Mouse (Mus musculus) limb, embryonic 14.5 days (tissue): ENCODE data around the gene Ahdc1. TPM values are rescaled to one million over a fixed set of nuclear protein-coding genes. Genes with fewer than 3 reads are reported as not detected.

Source experiments
- ATAC-seq: fragments of 200-750 bp; cut with Nextera tagmentation; 2 replicates; pipeline ENCODE4 v1.8.0; 2017; ENCODE audit warnings: low read depth, moderate number of reproducible peaks, moderate TSS enrichment; ENCODE audit not compliant: low FRiP score
- DNase-seq: peaks from one replicate; pipeline ENCODE4 v3.0.0-alpha.2; 2015; ENCODE audit warnings: low spot score
- H3K27ac ChIP-seq: fragments of 300-500 bp; sonication (generic); replicated peaks from 2 replicates; pipeline ENCODE4 v1.5.1; 2014; ENCODE audit warnings: low read depth, mild to moderate bottlenecking, low read length, moderate library complexity, mixed read lengths
- H3K27me3 ChIP-seq: fragments of 300-500 bp; sonication (generic); 2 replicates; pipeline ENCODE4 v1.6.1; 2014; ENCODE audit warnings: low read length, mixed read lengths; ENCODE audit not compliant: control insufficient read depth, insufficient read depth
- H3K36me3 ChIP-seq: fragments of 300-500 bp; sonication (generic); 2 replicates; pipeline ENCODE4 v1.6.1; 2014; ENCODE audit warnings: mild to moderate bottlenecking, low read length, moderate library complexity, mixed read lengths; ENCODE audit not compliant: control insufficient read depth, insufficient read depth
- H3K4me1 ChIP-seq: fragments of 300-500 bp; sonication (generic); 2 replicates; pipeline ENCODE4 v1.6.1; 2014; ENCODE audit warnings: antibody characterized with exemption, low read length, mixed read lengths; ENCODE audit not compliant: control insufficient read depth, insufficient read depth
- H3K4me2 ChIP-seq: fragments of 300-500 bp; sonication (generic); replicated peaks from 2 replicates; pipeline ENCODE4 v1.6.1; 2014; ENCODE audit warnings: low read depth, mild to moderate bottlenecking, low read length, moderate library complexity; ENCODE audit not compliant: severe bottlenecking
- H3K4me3 ChIP-seq: fragments of 300-500 bp; sonication (generic); replicated peaks from 2 replicates; pipeline ENCODE4 v1.5.1; 2014; ENCODE audit warnings: low read length
- H3K9ac ChIP-seq: fragments of 300-500 bp; sonication (generic); 2 replicates; pipeline ENCODE4 v1.6.1; 2014; ENCODE audit warnings: mild to moderate bottlenecking, low read depth, low read length, moderate library complexity; ENCODE audit not compliant: severe bottlenecking
- H3K9me3 ChIP-seq: fragments of 300-500 bp; sonication (generic); 2 replicates; pipeline ENCODE4 v1.6.1; 2016; ENCODE audit warnings: low read length; ENCODE audit not compliant: control insufficient read depth
- POLR2A ChIP-seq: fragments of 200-500 bp; IDR thresholded peaks from 2 replicates; pipeline ENCODE4 v1.8.0; 2012; ENCODE audit warnings: inconsistent platforms, mild to moderate bottlenecking, moderate library complexity, borderline replicate concordance; ENCODE audit not compliant: insufficient read depth, insufficient read length; ENCODE audit errors: extremely low read depth
- WGBS: fragments of 180-500 bp; shearing (Covaris S2); extraction: QIAGEN DNeasy Blood & Tissue Kit; methylation state at CpG from one replicate; pipeline ENCODE4 v1.1.7; 2014; 5-methylcytosine and 5-hydroxymethylcytosine counted together
- polyA plus RNA-seq, 2 experiments: library from polyadenylated mRNA; depleted of rRNA in 1 of 2; stranded (reverse) in 1 of 2; unstranded in 1 of 2; fragments of >200 nt; fragmentation: Nextera tagmentation in 1 of 2; extraction: Ambion mirVana in 1 of 2; gene quantifications; 2 replicates each; pipeline versions ENCODE4 v1.2.1 to v1.2.3; 2012 to 2014

Ahdc1 gene
- polyA plus RNA-seq, 2 experiments, result 12.9 to 29.6 TPM

- peaks cover 51% of the 10 kb centered on the region for H3K4me1 ChIP-seq
- H3K4me3 ChIP-seq, result peak overlapping the region; percentile 35
- no peaks in the 10 kb centered on the region for H3K9me3 ChIP-seq
- no peak for DNase-seq
- H3K36me3 ChIP-seq, result peaks cover 2% of the 10 kb centered on the region; the same call in 1 of the 2 replicates
- no peaks in the 10 kb centered on the region for H3K27me3 ChIP-seq
- peak overlapping the region; percentile 96 for H3K4me2 ChIP-seq
- H3K27ac ChIP-seq, result peak overlapping the region; percentile 6
- WGBS, result 2% methylated on average over 49 of the region's 53 CpGs
- no peak for TF ChIP-seq POLR2A
- H3K9ac ChIP-seq, result peak overlapping the region; percentile 56
- ATAC-seq, result peak; percentile 21; the same call in 1 of the 2 replicates
Observed at GRCm38 (mm10) chr4:133085011-133085782, 74.1 kb downstream of the Ahdc1 start.

GRCm38 (mm10) chr4:133085783-133086342, 74.8 kb downstream of the Ahdc1 start:
- ATAC-seq (peak; percentile 17; the same call in 1 of the 2 replicates), DNase-seq (peak; percentile 62)
- Histone ChIP-seq H3K27me3 (no peaks in the 10 kb centered on the region), H3K36me3 (no peaks in the 10 kb centered on the region), H3K9me3 (no peaks in the 10 kb centered on the region), H3K9ac (peak overlapping the region; percentile 56), H3K4me1 (peaks cover 58% of the 10 kb centered on the region), H3K4me2 (peak overlapping the region; percentile 96), H3K27ac (peak overlapping the region; percentile 22; the same call in 1 of the 2 replicates), H3K4me3 (peak overlapping the region; percentile 35)
- TF ChIP-seq POLR2A, result no peak
- WGBS, result 14% methylated on average over 12 of the region's 12 CpGs

GRCm38 (mm10) chr4:133087177-133087714, 76.2 kb downstream of the Ahdc1 start:
- H3K4me1 ChIP-seq, result peaks cover 70% of the 10 kb centered on the region
- no peak overlapping the region; the same call in 1 of the 2 replicates for H3K4me2 ChIP-seq
- H3K4me3 ChIP-seq, result no peak overlapping the region
- no peak overlapping the region; the same call in 1 of the 2 replicates for H3K27ac ChIP-seq
- no peaks in the 10 kb centered on the region for H3K27me3 ChIP-seq
- TF ChIP-seq POLR2A, result no peak
- H3K9ac ChIP-seq, result no peak overlapping the region
- no peak for ATAC-seq
- DNase-seq, result no peak
- no peaks in the 10 kb centered on the region for H3K9me3 ChIP-seq
- WGBS, result 91% methylated on average over 6 of the region's 6 CpGs
- no peaks in the 10 kb centered on the region for H3K36me3 ChIP-seq

GRCm38 (mm10) chr4:133087835-133088234, 76.8 kb downstream of the Ahdc1 start:
- WGBS, result 35% methylated on average over 8 of the region's 8 CpGs
- H3K9me3 ChIP-seq, result no peaks in the 10 kb centered on the region
- no peaks in the 10 kb centered on the region for H3K36me3 ChIP-seq
- H3K4me2 ChIP-seq, result no peak overlapping the region; the same call in 1 of the 2 replicates
- H3K27me3 ChIP-seq, result no peaks in the 10 kb centered on the region
- no peak for TF ChIP-seq POLR2A
- DNase-seq (no peak), ATAC-seq (no peak)
- no peak overlapping the region for H3K4me3 ChIP-seq
- 0 out of 2 replicates have a peak overlapping the region, but pooled peaks have one; percentile 7 for H3K9ac ChIP-seq
- H3K4me1 ChIP-seq, result peaks cover 76% of the 10 kb centered on the region
- no peak overlapping the region for H3K27ac ChIP-seq

GRCm38 (mm10) chr4:133089319-133089718, 78.3 kb downstream of the Ahdc1 start:
- DNase-seq (no peak), ATAC-seq (no peak)
- H3K4me2 ChIP-seq, result no peak overlapping the region
- no peaks in the 10 kb centered on the region for H3K36me3 ChIP-seq
- no peak for TF ChIP-seq POLR2A
- peak overlapping the region; percentile 89; the same call in 1 of the 2 replicates for H3K27ac ChIP-seq
- no peak overlapping the region for H3K4me3 ChIP-seq
- WGBS, result 70% methylated on average over 9 of the region's 9 CpGs
- no peaks in the 10 kb centered on the region for H3K27me3 ChIP-seq
- no peaks in the 10 kb centered on the region for H3K9me3 ChIP-seq
- H3K4me1 ChIP-seq, result peaks cover 81% of the 10 kb centered on the region
- no peak overlapping the region for H3K9ac ChIP-seq
